Mouse (Mus musculus): ENCODE measurements around the gene Klra1.
"Not testable (repeated sequence)": the region's sequence is repeated elsewhere in the genome, so short reads cannot be mapped to it uniquely, and the experiment has no call there.

The Klra1 gene

GRCm38 (mm10) chr6:130386750-130387149, at the start of gene Klra1:
Klra1 (minus strand) TSS chr6:130386874.
- no peak for DNase-seq

- no peak for DNase-seq
These were observed 42.8 kb upstream of the Klra1 start for GRCm38 (mm10) chr6:130429511-130429910.

- DNase-seq, result no peak
These were observed 32.5 kb upstream of the Klra1 start for GRCm38 (mm10) chr6:130419158-130419557.

GRCm38 (mm10) chr6:130404882-130405281, 18.2 kb upstream of the Klra1 start:
- no peak for DNase-seq

GRCm38 (mm10) chr6:130385803-130386202, 871 bp downstream of the Klra1 start:
- no peak for DNase-seq

GRCm38 (mm10) chr6:130382375-130382774, 4.3 kb downstream of the Klra1 start:
- DNase-seq, result no peak

- not testable (repeated sequence) for DNase-seq
These were observed 41.3 kb downstream of the Klra1 start for GRCm38 (mm10) chr6:130345381-130345780.

GRCm38 (mm10) chr6:130341973-130342372, 44.7 kb downstream of the Klra1 start:
- not testable (repeated sequence) for DNase-seq

GRCm38 (mm10) chr6:130337411-130337810, 49.3 kb downstream of the Klra1 start, which contains the start of gene Klra3:
Klra3 (minus strand) TSS chr6:130337574.
- DNase-seq, result no peak

All from cerebellum, adult 11-12 months (tissue).